Mouse (Mus musculus) E14TG2a.4 (cell line): ENCODE measurements around the gene Prrc2b.

Experiments
- CTCF ChIP-seq: conservative IDR thresholded peaks from 2 replicates; pipeline ENCODE4 v1.5.1; 2014; ENCODE audit warnings: low read length
- NANOG ChIP-seq: IDR thresholded peaks from 2 replicates; pipeline ENCODE4 v1.6.1; 2014; ENCODE audit warnings: borderline replicate concordance, low read length, mixed read lengths
- POU5F1 ChIP-seq: IDR thresholded peaks from 2 replicates; pipeline ENCODE4 v1.6.1; 2014; ENCODE audit warnings: low read length, borderline replicate concordance

- no peak for TF ChIP-seq CTCF
- no peak for TF ChIP-seq NANOG
- TF ChIP-seq POU5F1, result no peak
These were observed 19.6 kb upstream of the Prrc2b start for GRCm38 (mm10) chr2:32131205-32131834.
